Mouse (Mus musculus): ENCODE measurements at regions not wholly inside any gene's neighbourhood (a gene's known extent, or its start where the extent isn't known, plus 50 kb on each side); places are given as distances from the start of the nearest gene placed in this dataset.
A peak's percentile ranks its signal among the peaks of the same experiment; 100 is the strongest.

GRCm38 (mm10) chr10:99450714-99451625 lies 187.9 kb downstream of the Dusp6 start:
- Histone ChIP-seq H3K27ac (replicated peaks; ENCODE audit: low read depth, low read length) (no peak overlapping the region), H3K4me3 (ENCODE audit: insufficient read depth, low read depth, low read length) (no peak overlapping the region), H3K4me1 (ENCODE audit: control insufficient read depth, insufficient read depth, insufficient read length, low read length) (no peaks in the 10 kb centered on the region)

- no peaks in the 10 kb centered on the region for H3K4me1 ChIP-seq (ENCODE audit: control insufficient read depth, insufficient read depth, insufficient read length, low read length)
- H3K4me3 ChIP-seq (ENCODE audit: insufficient read depth, low read depth, low read length) = no peak overlapping the region
- H3K27ac ChIP-seq (replicated peaks; ENCODE audit: low read depth, low read length) = no peak overlapping the region
These were observed 188.8 kb downstream of the Dusp6 start for GRCm38 (mm10) chr10:99451639-99452417.

GRCm38 (mm10) chr10:99456180-99456579 lies 193.1 kb downstream of the Dusp6 start:
- peaks cover 5% of the 10 kb centered on the region for H3K4me1 ChIP-seq (ENCODE audit: control insufficient read depth, insufficient read depth, insufficient read length, low read length)
- H3K27ac ChIP-seq (replicated peaks; ENCODE audit: low read depth, low read length) = no peak overlapping the region
- no peak overlapping the region for H3K4me3 ChIP-seq (ENCODE audit: insufficient read depth, low read depth, low read length)

- H3K4me3 ChIP-seq (ENCODE audit: insufficient read depth, low read depth, low read length) = no peak overlapping the region
- H3K4me1 ChIP-seq (ENCODE audit: control insufficient read depth, insufficient read depth, insufficient read length, low read length) = peaks cover 5% of the 10 kb centered on the region
- peak overlapping the region; percentile 9; the same call in 1 of the 2 replicates for H3K27ac ChIP-seq (replicated peaks; ENCODE audit: low read depth, low read length)
These were observed 195.0 kb downstream of the Dusp6 start for GRCm38 (mm10) chr10:99458047-99458446.

- Histone ChIP-seq H3K4me3 (ENCODE audit: insufficient read depth, low read depth, low read length) (no peak overlapping the region; the same call in 1 of the 2 replicates), H3K27ac (replicated peaks; ENCODE audit: low read depth, low read length) (peak overlapping the region; percentile 56), H3K4me1 (ENCODE audit: control insufficient read depth, insufficient read depth, insufficient read length, low read length) (peaks cover 5% of the 10 kb centered on the region)
These were observed 196.2 kb downstream of the Dusp6 start for GRCm38 (mm10) chr10:99459171-99459660.

- Histone ChIP-seq H3K4me3 (ENCODE audit: insufficient read depth, low read depth, low read length) (peak overlapping the region; percentile 29), H3K4me1 (ENCODE audit: control insufficient read depth, insufficient read depth, insufficient read length, low read length) (peaks cover 5% of the 10 kb centered on the region), H3K27ac (replicated peaks; ENCODE audit: low read depth, low read length) (peak overlapping the region; percentile 56)
These were observed 196.9 kb downstream of the Dusp6 start for GRCm38 (mm10) chr10:99459823-99460361.

- H3K27ac ChIP-seq (replicated peaks; ENCODE audit: low read depth, low read length) = peak overlapping the region; percentile 95
- H3K4me3 ChIP-seq (ENCODE audit: insufficient read depth, low read depth, low read length) = peak overlapping the region; percentile 59
- H3K4me1 ChIP-seq (ENCODE audit: control insufficient read depth, insufficient read depth, insufficient read length, low read length) = peaks cover 5% of the 10 kb centered on the region
These were observed 197.9 kb downstream of the Dusp6 start for GRCm38 (mm10) chr10:99460847-99461445.

- H3K27ac ChIP-seq (replicated peaks; ENCODE audit: low read depth, low read length) = peak overlapping the region; percentile 95
- H3K4me3 ChIP-seq (ENCODE audit: insufficient read depth, low read depth, low read length) = peak overlapping the region; percentile 59
- H3K4me1 ChIP-seq (ENCODE audit: control insufficient read depth, insufficient read depth, insufficient read length, low read length) = peaks cover 5% of the 10 kb centered on the region
These were observed 198.5 kb downstream of the Dusp6 start for GRCm38 (mm10) chr10:99461446-99461966.

- H3K4me1 ChIP-seq (ENCODE audit: control insufficient read depth, insufficient read depth, insufficient read length, low read length) = no peaks in the 10 kb centered on the region
- no peak overlapping the region for H3K4me3 ChIP-seq (ENCODE audit: insufficient read depth, low read depth, low read length)
- H3K27ac ChIP-seq (replicated peaks; ENCODE audit: low read depth, low read length) = peak overlapping the region; percentile 51
These were observed 203.7 kb downstream of the Dusp6 start for GRCm38 (mm10) chr10:99466695-99467094.

GRCm38 (mm10) chr10:99467319-99467842 lies 204.3 kb downstream of the Dusp6 start:
- H3K4me1 ChIP-seq (ENCODE audit: control insufficient read depth, insufficient read depth, insufficient read length, low read length) = no peaks in the 10 kb centered on the region
- H3K27ac ChIP-seq (replicated peaks; ENCODE audit: low read depth, low read length) = peak overlapping the region; percentile 51
- peak overlapping the region; percentile 0; the same call in 1 of the 2 replicates for H3K4me3 ChIP-seq (ENCODE audit: insufficient read depth, low read depth, low read length)

GRCm38 (mm10) chr10:99468971-99469370 lies 205.9 kb downstream of the Dusp6 start:
- H3K4me1 ChIP-seq (ENCODE audit: control insufficient read depth, insufficient read depth, insufficient read length, low read length) = no peaks in the 10 kb centered on the region
- H3K4me3 ChIP-seq (ENCODE audit: insufficient read depth, low read depth, low read length) = no peak overlapping the region
- H3K27ac ChIP-seq (replicated peaks; ENCODE audit: low read depth, low read length) = no peak overlapping the region

GRCm38 (mm10) chr10:99471832-99472497 lies 208.9 kb downstream of the Dusp6 start:
- H3K27ac ChIP-seq (replicated peaks; ENCODE audit: low read depth, low read length) = no peak overlapping the region
- H3K4me1 ChIP-seq (ENCODE audit: control insufficient read depth, insufficient read depth, insufficient read length, low read length) = no peaks in the 10 kb centered on the region
- H3K4me3 ChIP-seq (ENCODE audit: insufficient read depth, low read depth, low read length) = no peak overlapping the region

GRCm38 (mm10) chr10:99472806-99473205 lies 209.8 kb downstream of the Dusp6 start:
- Histone ChIP-seq H3K27ac (replicated peaks; ENCODE audit: low read depth, low read length) (no peak overlapping the region), H3K4me1 (ENCODE audit: control insufficient read depth, insufficient read depth, insufficient read length, low read length) (no peaks in the 10 kb centered on the region), H3K4me3 (ENCODE audit: insufficient read depth, low read depth, low read length) (no peak overlapping the region)

- Histone ChIP-seq H3K27ac (replicated peaks; ENCODE audit: low read depth, low read length) (no peak overlapping the region), H3K4me1 (ENCODE audit: control insufficient read depth, insufficient read depth, insufficient read length, low read length) (no peaks in the 10 kb centered on the region), H3K4me3 (ENCODE audit: insufficient read depth, low read depth, low read length) (no peak overlapping the region)
These were observed 210.7 kb downstream of the Dusp6 start for GRCm38 (mm10) chr10:99473758-99474157.
